Mouse (Mus musculus): ENCODE results near the gene Egfem1.

DNA sequence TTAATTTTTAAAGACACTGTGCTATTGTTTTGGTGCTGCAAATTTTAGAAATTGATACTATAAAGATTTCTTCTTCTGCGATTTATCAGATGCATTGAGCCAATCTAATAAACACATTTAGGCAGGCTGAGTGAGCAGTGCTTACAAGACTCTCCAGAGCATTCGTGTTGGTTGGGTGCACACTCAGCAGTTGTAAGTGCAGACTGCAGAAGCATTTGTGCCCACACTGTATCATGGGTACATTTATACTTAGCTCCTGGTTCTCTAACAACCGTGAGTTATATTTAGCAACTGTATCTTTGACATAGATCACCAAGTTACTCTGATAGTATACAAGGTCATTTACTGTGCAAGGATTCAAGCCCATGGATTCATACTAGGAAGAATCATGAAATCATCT lies 264.0 kb downstream of the Egfem1 start:
- TF ChIP-seq CTCF (IDR thresholded peaks at IDR 0.05; ENCODE audit: extremely low read depth, insufficient read depth, low read length) (no peak), POLR2A (IDR thresholded peaks at IDR 0.05; ENCODE audit: extremely low read depth, insufficient read depth, low read length) (no peak)

All from cortical plate, adult 2 months (tissue).